In genomic region chr6:134578039-134578438, GRCm38 (mm10) we compare ENCODE assay signal across 26 mouse cellular contexts. TPM values are rescaled to one million over a fixed set of nuclear protein-coding genes. Genes with fewer than 3 reads are reported as not detected.
A peak's percentile ranks its signal among the peaks of the same experiment; 100 is the strongest.
DNase-seq lines count a peak whose midpoint lies in the region; ATAC-seq and TF ChIP-seq lines count a peak whose summit lies in the region.
"Had no signal": no experiment of that assay in that cellular context is flagged by ENCODE, and none has a peak within 500 bp of the region (broad histone marks: within the 10 kb centered on the region; RNA-seq: fewer than 3 reads in every experiment).

No protein-coding gene starts in this region.

- H3K4me1 ChIP-seq in intestine, embryonic 15.5 days (replicated peaks) = 0 out of 2 replicates have a peak, but pooled peaks cover 2% of the 10 kb centered on the region
- H3K4me1 ChIP-seq in intestine, postnatal 0 days (replicated peaks; ENCODE audit: control insufficient read depth, insufficient read depth, low read length) = no peaks in the 10 kb centered on the region
- H3K4me1 ChIP-seq: embryonic facial prominence, embryonic 12.5 days; embryonic facial prominence, embryonic 15.5 days; hindbrain, embryonic 13.5 days had no signal

- ATAC-seq in intestine, embryonic 15.5 days = peak; percentile 51; the same call in 1 of the 2 replicates
- ATAC-seq in intestine, postnatal 0 days = no peak
- ATAC-seq: forebrain, embryonic 14.5 days; hindbrain, embryonic 16.5 days; Patski had no signal

- no peak for TF ChIP-seq CTCF in intestine, postnatal 0 days (IDR thresholded peaks at IDR 0.05; ENCODE audit: low read depth)
- no peak for TF ChIP-seq CTCF in brain, embryonic 14.5 days (IDR thresholded peaks at IDR 0.05; ENCODE audit: borderline replicate concordance, extremely low read depth, insufficient read depth, insufficient read length)

- no peak overlapping the region for H3K9ac ChIP-seq in intestine, embryonic 15.5 days
- H3K9ac ChIP-seq in intestine, postnatal 0 days (ENCODE audit: low read depth, low read length) = no peak overlapping the region
- H3K9ac ChIP-seq: embryonic facial prominence, embryonic 12.5 days; embryonic facial prominence, embryonic 15.5 days; heart, embryonic 12.5 days; heart, embryonic 15.5 days; hindbrain, embryonic 13.5 days had no signal

- no peak overlapping the region for H3K4me2 ChIP-seq in intestine, embryonic 15.5 days (replicated peaks)
- no peak overlapping the region for H3K4me2 ChIP-seq in intestine, postnatal 0 days (replicated peaks; ENCODE audit: low read depth)
- H3K4me2 ChIP-seq: embryonic facial prominence, embryonic 12.5 days; embryonic facial prominence, embryonic 15.5 days; heart, embryonic 12.5 days; heart, embryonic 15.5 days; hindbrain, embryonic 13.5 days had no signal

- DNase-seq in brain, embryonic 14.5 days (ENCODE audit: low read depth) = peak; percentile 35
- DNase-seq in yolk sac, embryonic 10.5 days (ENCODE audit: low spot score) = peak; percentile 75
- no peak for DNase-seq in urinary bladder, postnatal 10 days (ENCODE audit: low spot score)
- DNase-seq in Muller cell, postnatal 12 days (ENCODE audit: inconsistent ontology term) = no peak
- DNase-seq: adrenal gland, adult 8-10 months; adrenal gland, postnatal 25 days; B cell, adult 2 months; cerebellum, adult 2 months; cerebellum, adult 9-11 months; cerebellum, postnatal 25 days; gastrocnemius, postnatal 25 days; heart, postnatal 10 days; heart, postnatal 36 days; kidney, adult 11 months; kidney, adult 8-10 months had no signal

- H3K27ac ChIP-seq in intestine, embryonic 15.5 days = no peak overlapping the region
- no peak overlapping the region for H3K27ac ChIP-seq in intestine, postnatal 0 days (ENCODE audit: low read depth, low read length)
- H3K27ac ChIP-seq: embryonic facial prominence, embryonic 12.5 days; embryonic facial prominence, embryonic 15.5 days; heart, embryonic 15.5 days; hindbrain, embryonic 10.5 days; hindbrain, embryonic 13.5 days had no signal

- no peaks in the 10 kb centered on the region for H3K36me3 ChIP-seq in intestine, embryonic 15.5 days
- no peaks in the 10 kb centered on the region for H3K36me3 ChIP-seq in intestine, postnatal 0 days (ENCODE audit: control insufficient read depth, insufficient read depth)
- H3K36me3 ChIP-seq: embryonic facial prominence, embryonic 12.5 days; embryonic facial prominence, embryonic 15.5 days; heart, embryonic 12.5 days; heart, embryonic 15.5 days; hindbrain, embryonic 10.5 days; hindbrain, embryonic 13.5 days had no signal

- WGBS in intestine, embryonic 15.5 days = 57% methylated on average over 6 of the region's 6 CpGs
- 55% methylated on average over 6 of the region's 6 CpGs for WGBS in intestine, postnatal 0 days

- H3K9me3 ChIP-seq in intestine, embryonic 15.5 days = no peaks in the 10 kb centered on the region
- H3K9me3 ChIP-seq in intestine, postnatal 0 days (ENCODE audit: control insufficient read depth) = no peaks in the 10 kb centered on the region
- H3K9me3 ChIP-seq: embryonic facial prominence, embryonic 12.5 days; embryonic facial prominence, embryonic 15.5 days; heart, embryonic 12.5 days; heart, embryonic 15.5 days; hindbrain, embryonic 10.5 days; hindbrain, embryonic 13.5 days had no signal

- no peak for TF ChIP-seq POLR2A in brain, embryonic 14.5 days (IDR thresholded peaks at IDR 0.05; ENCODE audit: borderline replicate concordance, extremely low read depth, insufficient read depth, insufficient read length, poor library complexity, severe bottlenecking)

- H3K4me3 ChIP-seq in intestine, embryonic 15.5 days (replicated peaks) = no peak overlapping the region
- no peak overlapping the region for H3K4me3 ChIP-seq in intestine, postnatal 0 days (ENCODE audit: low read depth, low read length)
- H3K4me3 ChIP-seq: embryonic facial prominence, embryonic 12.5 days; embryonic facial prominence, embryonic 15.5 days; heart, embryonic 12.5 days; heart, embryonic 15.5 days; hindbrain, embryonic 10.5 days; hindbrain, embryonic 13.5 days had no signal

- H3K27me3 ChIP-seq in intestine, embryonic 15.5 days (replicated peaks) = no peaks in the 10 kb centered on the region
- 0 out of 2 replicates have a peak, but pooled peaks cover 6% of the 10 kb centered on the region for H3K27me3 ChIP-seq in intestine, postnatal 0 days (replicated peaks; ENCODE audit: control insufficient read depth, insufficient read depth, low read length)
- H3K27me3 ChIP-seq: embryonic facial prominence, embryonic 12.5 days; embryonic facial prominence, embryonic 15.5 days; heart, embryonic 12.5 days; hindbrain, embryonic 13.5 days had no signal

RNA-seq across cellular contexts. Expression of gene Lrp6, which starts 11.3 kb away (rescaled TPM):
- 25.4 and 25.5 TPM in 2 replicates for polyA plus RNA-seq in intestine, embryonic 15.5 days (2015; fragmentation: Nextera tagmentation; extraction: Ambion mirVana)
- polyA plus RNA-seq in intestine, postnatal 0 days (2015; fragmentation: Nextera tagmentation; extraction: Ambion mirVana) = 11.6 and 12.4 TPM in 2 replicates
- 27.4 and 31.5 TPM in 2 replicates for polyA plus RNA-seq in brain, embryonic 14.5 days (2012; rRNA removed)

RNA-seq across cellular contexts. Expression of gene Mansc1, which starts 54.2 kb away (rescaled TPM):
- 6.4 and 6.9 TPM in 2 replicates for polyA plus RNA-seq in intestine, embryonic 15.5 days (2015; fragmentation: Nextera tagmentation; extraction: Ambion mirVana)
- 5.8 and 6.5 TPM in 2 replicates for polyA plus RNA-seq in intestine, postnatal 0 days (2015; fragmentation: Nextera tagmentation; extraction: Ambion mirVana)
- polyA plus RNA-seq in brain, embryonic 14.5 days (2012; rRNA removed) = 1.4 and 1.6 TPM in 2 replicates
- polyA plus RNA-seq: Patski had no signal

Comparison
In these comparisons a context has a peak if more than half of its experiments do, and no peak if none do; other contexts are left out.
1. DNase-seq: peak in brain, embryonic 14.5 days (single experiment) and yolk sac, embryonic 10.5 days (single experiment); none in urinary bladder, postnatal 10 days (single experiment) and Muller cell, postnatal 12 days (single experiment).